Mouse (Mus musculus) lung, adult 2 months (tissue): ENCODE results near the gene Ccser1.

ENCODE experiments used
- CTCF ChIP-seq: fragments of 200-500 bp; IDR thresholded peaks from 2 replicates; pipeline ENCODE4 v1.5.1; 2011; ENCODE audit warnings: mild to moderate bottlenecking, low read length, control low read depth; ENCODE audit not compliant: insufficient read depth
- POLR2A ChIP-seq: fragments of 200-500 bp; IDR thresholded peaks from 2 replicates; pipeline ENCODE4 v1.6.1; 2011; ENCODE audit warnings: low read depth, mild to moderate bottlenecking, control low read depth, low read length, borderline replicate concordance; ENCODE audit errors: extremely low read depth

- TF ChIP-seq CTCF: no peak
- no peak for TF ChIP-seq POLR2A
Measured at GRCm38 (mm10) chr6:61262448-61262847, 82.3 kb downstream of the Ccser1 start.
